Mouse (Mus musculus) urinary bladder, postnatal 4 days (tissue): ENCODE results near the gene Kel.

Experiments
- DNase-seq, 2 experiments: peaks; one replicate each; pipeline ENCODE4 v3.0.0; 2021 to 2022; ENCODE audit warnings: low spot score in 2 of 2

The Kel gene

GRCm38 (mm10) chr6:41646220-41646619 lies 57.9 kb downstream of the Kel start:
- DNase-seq: no peak

- no peak for DNase-seq
Observed at GRCm38 (mm10) chr6:41643227-41643626, 60.9 kb downstream of the Kel start.

GRCm38 (mm10) chr6:41642765-41643164 lies 61.4 kb downstream of the Kel start:
- DNase-seq: no peak

GRCm38 (mm10) chr6:41641173-41641866 lies 62.8 kb downstream of the Kel start:
- no peak for DNase-seq

- DNase-seq: no peak
Observed at GRCm38 (mm10) chr6:41640449-41640848, 63.7 kb downstream of the Kel start.

GRCm38 (mm10) chr6:41637927-41638506 lies 66.1 kb downstream of the Kel start:
- DNase-seq: no peak

- DNase-seq: no peak
Observed at GRCm38 (mm10) chr6:41637393-41637792, 66.7 kb downstream of the Kel start.
